Mouse (Mus musculus): ENCODE measurements around the gene Abca8a. TPM values are rescaled to one million over a fixed set of nuclear protein-coding genes. Genes with fewer than 3 reads are reported as not detected.

Gene Abca8a
- polyA plus RNA-seq (2012; rRNA removed): 6.1 and 6.8 TPM in 2 replicates

GRCm38 (mm10) chr11:110095858-110096257 is at the start of gene Abca8a:
Gene Abca8a (minus strand): TSS chr11:110095978.
- peak in 1 of 2 experiments; percentile 9 for DNase-seq (ENCODE audit: extremely low spot score in 1 of 2, low spot score in 1 of 2)

- DNase-seq (ENCODE audit: extremely low spot score in 1 of 2, low spot score in 1 of 2): no peak
Observed at GRCm38 (mm10) chr11:110145421-110145820, 49.6 kb upstream of the Abca8a start.

- DNase-seq (ENCODE audit: extremely low spot score in 1 of 2, low spot score in 1 of 2): no peak
Observed at GRCm38 (mm10) chr11:110130760-110131159, 35.0 kb upstream of the Abca8a start.

GRCm38 (mm10) chr11:110111137-110111536 is 15.4 kb upstream of the Abca8a start:
- peak in 1 of 2 experiments; percentile 33 for DNase-seq (ENCODE audit: extremely low spot score in 1 of 2, low spot score in 1 of 2)

- no peak for DNase-seq (ENCODE audit: extremely low spot score in 1 of 2, low spot score in 1 of 2)
Observed at GRCm38 (mm10) chr11:110101437-110101836, 5.7 kb upstream of the Abca8a start.

DNA sequence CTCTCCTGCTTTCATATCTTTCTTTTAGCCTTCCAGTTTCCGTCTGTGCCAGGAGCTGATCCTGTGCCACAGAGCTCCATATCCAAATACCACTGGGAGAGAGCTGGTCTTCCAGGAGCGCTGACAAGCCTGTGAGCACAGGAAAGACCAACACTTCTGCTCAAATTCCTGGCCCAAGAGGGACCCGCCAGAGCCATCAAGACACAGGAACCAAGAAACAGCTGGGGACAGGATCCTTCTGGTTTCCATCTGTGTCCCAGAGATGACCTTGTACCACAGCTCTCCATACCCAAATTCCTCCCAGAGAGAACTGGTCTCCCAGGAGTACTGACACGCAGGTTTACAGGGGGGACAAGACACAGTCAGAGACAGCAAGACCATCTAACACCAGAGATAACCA is 3.1 kb upstream of the Abca8a start:
- DNase-seq (ENCODE audit: extremely low spot score in 1 of 2, low spot score in 1 of 2): no peak

- DNase-seq (ENCODE audit: extremely low spot score in 1 of 2, low spot score in 1 of 2): no peak
Observed at GRCm38 (mm10) chr11:110097465-110097864, 1.7 kb upstream of the Abca8a start.

GRCm38 (mm10) chr11:110094846-110095380 is 865 bp downstream of the Abca8a start:
- DNase-seq (ENCODE audit: extremely low spot score in 1 of 2, low spot score in 1 of 2): no peak

GRCm38 (mm10) chr11:110094236-110094635 is 1.5 kb downstream of the Abca8a start:
- no peak for DNase-seq (ENCODE audit: extremely low spot score in 1 of 2, low spot score in 1 of 2)

- no peak for DNase-seq (ENCODE audit: extremely low spot score in 1 of 2, low spot score in 1 of 2)
Observed at GRCm38 (mm10) chr11:110091328-110091727, 4.5 kb downstream of the Abca8a start.

DNA sequence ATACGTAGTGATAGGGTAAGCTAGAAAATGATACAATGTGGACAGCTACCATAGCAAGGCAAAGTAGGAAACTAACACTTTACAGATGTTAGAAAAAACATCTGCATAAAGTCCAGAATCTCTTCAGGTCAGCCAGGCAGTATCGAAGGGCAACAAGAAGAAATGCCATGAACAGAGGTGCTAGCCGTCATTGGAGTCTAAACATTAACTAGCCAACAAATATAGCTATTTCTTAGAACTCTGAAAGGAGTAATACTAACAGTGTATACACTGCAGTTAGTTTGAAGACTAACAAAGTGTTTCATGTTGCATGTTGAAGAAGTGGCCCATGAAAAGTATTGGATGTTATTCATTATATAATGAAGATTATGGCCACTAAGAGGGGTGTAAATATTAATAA is 23.6 kb downstream of the Abca8a start:
- no peak for DNase-seq (ENCODE audit: extremely low spot score in 1 of 2, low spot score in 1 of 2)

- DNase-seq (ENCODE audit: extremely low spot score in 1 of 2, low spot score in 1 of 2): peak in 1 of 2 experiments; percentile 20
Observed at GRCm38 (mm10) chr11:110061032-110061431, 34.7 kb downstream of the Abca8a start.

- no peak for DNase-seq (ENCODE audit: extremely low spot score in 1 of 2, low spot score in 1 of 2)
Observed at GRCm38 (mm10) chr11:110060127-110060526, 35.7 kb downstream of the Abca8a start.

- no peak for DNase-seq (ENCODE audit: extremely low spot score in 1 of 2, low spot score in 1 of 2)
Observed at GRCm38 (mm10) chr11:110053681-110054080, 42.1 kb downstream of the Abca8a start.

DNA sequence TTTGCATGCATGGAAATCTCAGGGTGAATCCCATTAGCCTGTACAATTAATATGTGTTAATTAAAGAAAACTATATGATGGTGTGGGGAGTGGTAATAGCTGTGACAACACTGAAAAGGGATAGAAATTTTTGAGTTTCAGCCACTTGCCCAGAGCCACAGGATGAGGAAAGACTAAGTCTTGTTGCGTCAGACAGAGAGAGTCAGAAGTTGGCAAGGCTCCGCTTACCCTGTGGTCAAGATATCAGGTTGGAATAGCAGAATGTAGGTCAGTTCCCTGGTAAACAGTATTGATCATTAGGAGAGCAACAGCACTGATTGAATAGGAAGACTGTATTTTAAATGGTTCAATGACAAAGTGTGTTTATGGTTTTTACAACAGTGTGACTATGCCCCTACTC is 58.0 kb downstream of the Abca8a start:
- no peak for DNase-seq (ENCODE audit: extremely low spot score in 1 of 2, low spot score in 1 of 2)

DNA sequence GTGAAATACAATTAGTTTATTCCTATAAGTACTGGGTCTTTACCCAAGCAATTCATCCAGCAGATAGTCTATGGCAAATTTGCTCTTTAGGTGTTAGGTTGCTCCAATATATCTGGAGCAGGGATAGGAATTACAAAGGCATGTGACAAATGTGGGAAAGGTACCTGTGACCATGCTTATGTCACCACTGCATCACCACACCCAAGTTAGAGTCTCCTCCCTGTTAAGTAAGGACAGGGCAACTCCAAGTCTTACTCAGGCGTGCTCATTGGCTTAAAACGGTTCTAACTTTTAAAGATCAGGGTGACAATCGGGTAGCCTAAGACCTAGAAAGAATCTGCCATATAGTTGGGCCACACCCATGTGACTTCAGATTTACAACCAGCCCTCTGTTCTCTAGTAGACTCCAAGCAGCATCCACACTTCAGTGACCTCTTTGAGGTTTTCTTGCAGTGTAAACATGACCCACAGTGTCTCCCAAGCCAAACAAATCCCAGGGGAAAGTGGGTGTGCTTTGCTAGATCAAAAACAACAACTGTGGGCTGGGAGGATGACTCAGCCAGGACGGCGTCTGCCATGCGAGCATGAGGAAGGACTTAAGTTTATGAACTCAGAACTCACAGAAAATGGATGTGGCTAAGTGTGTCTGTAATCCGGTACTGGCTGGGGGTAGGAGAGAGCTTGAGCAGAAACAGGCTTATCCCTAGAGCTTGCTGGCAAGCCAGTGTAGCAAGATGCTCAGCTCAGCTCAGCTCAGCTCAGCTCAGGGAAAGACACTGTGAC is 66.7 kb downstream of the Abca8a start:
- peak in 1 of 2 experiments; percentile 2 for DNase-seq (ENCODE audit: extremely low spot score in 1 of 2, low spot score in 1 of 2)

DNA sequence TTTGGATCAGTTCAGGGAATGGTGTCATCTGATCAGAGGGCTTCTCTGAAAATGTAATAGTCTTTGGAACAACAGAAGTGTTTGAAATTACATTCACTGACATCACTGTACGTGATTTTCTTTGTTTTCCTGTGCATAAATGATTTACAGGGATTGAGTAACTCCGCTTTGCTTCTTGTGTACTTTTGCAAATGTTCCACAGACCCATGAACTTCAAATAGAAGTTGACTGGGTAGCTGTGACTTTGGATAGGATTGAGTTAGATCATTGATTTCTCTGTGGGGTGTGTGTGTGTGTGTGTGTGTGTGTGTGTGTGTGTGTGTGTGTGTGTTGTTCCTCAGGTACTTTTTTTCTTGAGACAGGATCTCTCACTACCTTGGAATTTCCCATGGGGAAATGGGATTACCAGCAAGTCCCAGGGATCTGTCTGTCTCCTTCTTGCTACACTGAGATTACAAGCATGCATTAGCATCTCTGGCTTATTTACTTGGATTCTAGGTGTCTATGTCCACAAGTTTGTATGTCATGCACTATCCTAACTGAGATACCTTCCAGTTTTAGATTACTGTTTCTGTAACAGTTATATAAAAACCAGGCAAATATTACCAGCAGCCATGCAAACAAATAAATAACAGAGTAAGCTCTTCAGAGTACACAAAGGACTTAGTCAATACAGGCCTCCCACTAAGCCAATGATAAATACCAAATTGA is 84.8 kb downstream of the Abca8a start:
- DNase-seq (ENCODE audit: extremely low spot score in 1 of 2, low spot score in 1 of 2): no peak

GRCm38 (mm10) chr11:109995624-109996023 is 100.2 kb downstream of the Abca8a start, which contains the start of gene Abca8b:
Gene Abca8b (minus strand): TSS chr11:109995845.
- peak; percentile 77 to 88 for DNase-seq (ENCODE audit: extremely low spot score in 1 of 2, low spot score in 1 of 2)

- peak; percentile 28 to 63 for DNase-seq (ENCODE audit: extremely low spot score in 1 of 2, low spot score in 1 of 2)
Observed at GRCm38 (mm10) chr11:109995013-109995412, 100.8 kb downstream of the Abca8a start.

- DNase-seq (ENCODE audit: extremely low spot score in 1 of 2, low spot score in 1 of 2): no peak
Observed at GRCm38 (mm10) chr11:109994014-109994413, 101.8 kb downstream of the Abca8a start.

GRCm38 (mm10) chr11:109991270-109991669 is 104.5 kb downstream of the Abca8a start:
- peak in 1 of 2 experiments; percentile 25 for DNase-seq (ENCODE audit: extremely low spot score in 1 of 2, low spot score in 1 of 2)

Measured in frontal cortex, adult 2 months (tissue).